Comparison of ENCODE assay signal across 22 mouse cellular contexts in the genomic region with DNA sequence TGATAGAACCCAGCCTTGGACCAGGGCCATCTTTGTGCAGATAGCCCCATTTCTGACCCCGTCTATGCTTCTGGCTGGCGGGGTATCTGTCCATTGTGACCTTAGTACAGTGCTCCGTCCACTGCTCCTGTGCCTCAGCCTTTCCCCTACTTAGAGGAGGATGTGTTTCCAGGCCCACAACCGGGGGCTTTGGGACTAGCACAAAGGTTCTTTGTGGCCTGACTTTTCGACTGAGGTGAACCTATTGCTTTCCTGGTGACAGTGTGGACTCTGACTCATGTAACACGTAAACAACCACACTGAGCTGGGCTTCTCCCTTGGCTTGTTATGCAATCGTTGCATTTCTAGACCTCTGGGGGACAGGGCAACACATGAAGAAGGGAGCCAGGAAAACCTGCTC. TPM values are rescaled to one million over a fixed set of nuclear protein-coding genes. Genes with fewer than 3 reads are reported as not detected.
DNase-seq lines count a peak whose midpoint lies in the region; ATAC-seq and TF ChIP-seq lines count a peak whose summit lies in the region.
"Had no signal": no experiment of that assay in that cellular context is flagged by ENCODE, and none has a peak within 500 bp of the region (broad histone marks: within the 10 kb centered on the region; RNA-seq: fewer than 3 reads in every experiment).

No protein-coding gene starts in this region.

- intact Hi-C loops in heart, postnatal 36 days (cut with DNase I): no loop called here

- no peak overlapping the region for H3K4me2 ChIP-seq in midbrain, embryonic 11.5 days
- no peak overlapping the region for H3K4me2 ChIP-seq in midbrain, postnatal 0 days (ENCODE audit: low read depth, low read length, poor library complexity, severe bottlenecking)
- H3K4me2 ChIP-seq in stomach, postnatal 0 days (replicated peaks; ENCODE audit: low read depth): no peak overlapping the region
- H3K4me2 ChIP-seq: embryonic facial prominence, embryonic 12.5 days; hindbrain, embryonic 13.5 days; limb, embryonic 13.5 days; neural tube, embryonic 12.5 days had no signal

- no peak for ATAC-seq in midbrain, embryonic 11.5 days (ENCODE audit: low FRiP score)
- ATAC-seq in midbrain, postnatal 0 days (ENCODE audit: low FRiP score): no peak
- peak; percentile 74 for ATAC-seq in stomach, postnatal 0 days (ENCODE audit: low FRiP score, low TSS enrichment)
- ATAC-seq in activated CD4-positive, CD25-positive, alpha-beta regulatory T cell, adult 4 months: no peak
- ATAC-seq: midbrain, embryonic 16.5 days had no signal

- no peak for TF ChIP-seq EP300 in stomach, postnatal 0 days (optimal IDR thresholded peaks at IDR 0.05)

- no peak for TF ChIP-seq CTCF in midbrain, postnatal 0 days (IDR thresholded peaks at IDR 0.05)
- TF ChIP-seq CTCF in stomach, postnatal 0 days (IDR thresholded peaks at IDR 0.05; ENCODE audit: low read depth): no peak

- WGBS in midbrain, embryonic 11.5 days: 86% methylated on average over 7 of the region's 7 CpGs
- WGBS in midbrain, postnatal 0 days: 87% methylated on average over 7 of the region's 7 CpGs
- WGBS in stomach, postnatal 0 days: 74% methylated on average over 7 of the region's 7 CpGs
- 85% methylated on average over 7 of the region's 7 CpGs for WGBS in limb, embryonic 10.5 days

- no peaks in the 10 kb centered on the region for H3K4me1 ChIP-seq in midbrain, embryonic 11.5 days (ENCODE audit: control insufficient read depth, insufficient read depth, low read length)
- H3K4me1 ChIP-seq in midbrain, postnatal 0 days (ENCODE audit: insufficient read depth, low read length): no peaks in the 10 kb centered on the region
- H3K4me1 ChIP-seq in stomach, postnatal 0 days (replicated peaks; ENCODE audit: control insufficient read depth, insufficient read depth): no peaks in the 10 kb centered on the region
- H3K4me1 ChIP-seq in limb, embryonic 10.5 days: no peaks in the 10 kb centered on the region
- H3K4me1 ChIP-seq: embryonic facial prominence, embryonic 12.5 days; forebrain, embryonic 10.5 days; hindbrain, embryonic 13.5 days; limb, embryonic 13.5 days; neural tube, embryonic 12.5 days had no signal

- H3K27me3 ChIP-seq in midbrain, embryonic 11.5 days (ENCODE audit: control insufficient read depth, insufficient read depth, low read length): no peaks in the 10 kb centered on the region
- no peaks in the 10 kb centered on the region for H3K27me3 ChIP-seq in midbrain, postnatal 0 days (ENCODE audit: insufficient read depth, low read length)
- H3K27me3 ChIP-seq in stomach, postnatal 0 days (ENCODE audit: control insufficient read depth, insufficient read depth, low read length): no peaks in the 10 kb centered on the region
- no peaks in the 10 kb centered on the region for H3K27me3 ChIP-seq in limb, embryonic 10.5 days (ENCODE audit: low read depth, poor library complexity, severe bottlenecking)
- H3K27me3 ChIP-seq: embryonic facial prominence, embryonic 12.5 days; hindbrain, embryonic 13.5 days; limb, embryonic 13.5 days; neural tube, embryonic 12.5 days had no signal

- H3K9me3 ChIP-seq in midbrain, embryonic 11.5 days (ENCODE audit: control insufficient read depth, low read length): no peaks in the 10 kb centered on the region
- H3K9me3 ChIP-seq in midbrain, postnatal 0 days (ENCODE audit: low read length): no peaks in the 10 kb centered on the region
- H3K9me3 ChIP-seq in stomach, postnatal 0 days (ENCODE audit: control insufficient read depth, low read length): no peaks in the 10 kb centered on the region
- no peaks in the 10 kb centered on the region for H3K9me3 ChIP-seq in limb, embryonic 10.5 days (replicated peaks)
- H3K9me3 ChIP-seq: embryonic facial prominence, embryonic 12.5 days; hindbrain, embryonic 13.5 days; limb, embryonic 13.5 days; neural tube, embryonic 12.5 days had no signal

- H3K4me3 ChIP-seq in midbrain, embryonic 11.5 days (ENCODE audit: low read depth, low read length): no peak overlapping the region
- no peak overlapping the region for H3K4me3 ChIP-seq in midbrain, postnatal 0 days (ENCODE audit: low read depth, low read length)
- H3K4me3 ChIP-seq in stomach, postnatal 0 days (ENCODE audit: low read depth, low read length): no peak overlapping the region
- H3K4me3 ChIP-seq in limb, embryonic 10.5 days: no peak overlapping the region
- H3K4me3 ChIP-seq: embryonic facial prominence, embryonic 12.5 days; forebrain, embryonic 10.5 days; hindbrain, embryonic 13.5 days; limb, embryonic 13.5 days; neural tube, embryonic 12.5 days had no signal

- no peaks in the 10 kb centered on the region for H3K36me3 ChIP-seq in midbrain, embryonic 11.5 days (ENCODE audit: control insufficient read depth, insufficient read depth, low read length)
- H3K36me3 ChIP-seq in midbrain, postnatal 0 days (ENCODE audit: insufficient read depth, low read length): no peaks in the 10 kb centered on the region
- no peaks in the 10 kb centered on the region for H3K36me3 ChIP-seq in stomach, postnatal 0 days (ENCODE audit: control insufficient read depth, insufficient read depth, low read length)
- H3K36me3 ChIP-seq in limb, embryonic 10.5 days: no peaks in the 10 kb centered on the region
- H3K36me3 ChIP-seq: embryonic facial prominence, embryonic 12.5 days; forebrain, embryonic 10.5 days; hindbrain, embryonic 13.5 days; limb, embryonic 13.5 days; neural tube, embryonic 12.5 days had no signal

- H3K9ac ChIP-seq in midbrain, embryonic 11.5 days (ENCODE audit: low read length): no peak overlapping the region
- no peak overlapping the region for H3K9ac ChIP-seq in midbrain, postnatal 0 days (replicated peaks; ENCODE audit: low read length, poor library complexity, severe bottlenecking)
- no peak overlapping the region for H3K9ac ChIP-seq in stomach, postnatal 0 days (ENCODE audit: low read length)
- H3K9ac ChIP-seq: embryonic facial prominence, embryonic 12.5 days; hindbrain, embryonic 13.5 days; limb, embryonic 13.5 days; neural tube, embryonic 12.5 days had no signal

- peak; percentile 71 for DNase-seq in heart, adult 11 months
- no peak for DNase-seq in heart, postnatal 36 days
- DNase-seq in midbrain, embryonic 11.5 days (ENCODE audit: low spot score, missing footprints): peak; percentile 12
- DNase-seq in midbrain, postnatal 0 days (ENCODE audit: low spot score): no peak
- DNase-seq in kidney, postnatal 10 days: peak; percentile 35
- DNase-seq in stomach, postnatal 0 days (ENCODE audit: low spot score): no peak
- DNase-seq in limb, embryonic 10.5 days (ENCODE audit: low spot score): no peak
- DNase-seq: B cell, adult 2 months; cerebellum, adult 11 months; cerebellum, postnatal 36 days had no signal

- no peak overlapping the region for H3K27ac ChIP-seq in midbrain, embryonic 11.5 days (ENCODE audit: low read depth, low read length)
- no peak overlapping the region for H3K27ac ChIP-seq in midbrain, postnatal 0 days (ENCODE audit: low read depth, low read length)
- peak overlapping the region; percentile 56 for H3K27ac ChIP-seq in stomach, postnatal 0 days (replicated peaks)
- H3K27ac ChIP-seq in limb, embryonic 10.5 days: no peak overlapping the region
- H3K27ac ChIP-seq: embryonic facial prominence, embryonic 12.5 days; forebrain, embryonic 10.5 days; hindbrain, embryonic 13.5 days; limb, embryonic 13.5 days; neural tube, embryonic 12.5 days had no signal

RNA-seq across cellular contexts. Expression of a gene that starts 5.8 kb away (rescaled TPM):
- not detected for total RNA-seq in heart, postnatal 36 days (2021)
- polyA plus RNA-seq in midbrain, embryonic 11.5 days (2014; fragmentation: Nextera tagmentation; extraction: Ambion mirVana): not detected in 2 replicates
- total RNA-seq in midbrain, postnatal 0 days (2014; rRNA removed): not detected in 2 replicates
- not detected in 2 replicates for polyA plus RNA-seq in midbrain, postnatal 0 days (2015; fragmentation: Nextera tagmentation; extraction: Ambion mirVana)
- not detected in 2 replicates for polyA plus RNA-seq in stomach, postnatal 0 days (2015; fragmentation: Nextera tagmentation; extraction: Ambion mirVana)
- polyA plus RNA-seq in limb, embryonic 10.5 days (2016; fragmentation: Nextera tagmentation; extraction: Ambion mirVana): not detected in 2 replicates
- under 1 TPM in 1 of 2 experiments, not detected in 1; 0.13 TPM for polyA plus RNA-seq in activated CD4-positive, CD25-positive, alpha-beta regulatory T cell, adult 4 months (2017; shearing (Covaris generic))
- total RNA-seq: megakaryocyte progenitor cell, adult 5-6 weeks had no signal
- polyA plus RNA-seq: embryonic facial prominence, embryonic 12.5 days; forebrain, embryonic 10.5 days; heart, embryonic 16.5 days; hindbrain, embryonic 13.5 days; large intestine, adult 2 months; limb, embryonic 13.5 days; midbrain, embryonic 16.5 days; neural tube, embryonic 12.5 days; testis, adult 2 months had no signal

RNA-seq across cellular contexts. Expression of a gene that starts 7.8 kb away (rescaled TPM):
- 1 to 10 TPM; 1.4 to 3.4 TPM for total RNA-seq in heart, postnatal 36 days (2021)
- 1.0 and 1.4 TPM in 2 replicates for polyA plus RNA-seq in midbrain, embryonic 11.5 days (2014; fragmentation: Nextera tagmentation; extraction: Ambion mirVana)
- total RNA-seq in midbrain, postnatal 0 days (2014; rRNA removed): 2.8 and 2.9 TPM in 2 replicates
- polyA plus RNA-seq in midbrain, postnatal 0 days (2015; fragmentation: Nextera tagmentation; extraction: Ambion mirVana): 4.6 and 5.2 TPM in 2 replicates
- polyA plus RNA-seq in stomach, postnatal 0 days (2015; fragmentation: Nextera tagmentation; extraction: Ambion mirVana): 10.7 and 11.2 TPM in 2 replicates
- 1.1 TPM in 2 replicates for polyA plus RNA-seq in limb, embryonic 10.5 days (2016; fragmentation: Nextera tagmentation; extraction: Ambion mirVana)
- polyA plus RNA-seq in activated CD4-positive, CD25-positive, alpha-beta regulatory T cell, adult 4 months (2017; shearing (Covaris generic)): not detected

RNA-seq across cellular contexts. Expression of a gene that starts 44.2 kb away (rescaled TPM):
- not detected for total RNA-seq in heart, postnatal 36 days (2021)
- not detected in 2 replicates for polyA plus RNA-seq in midbrain, embryonic 11.5 days (2014; fragmentation: Nextera tagmentation; extraction: Ambion mirVana)
- total RNA-seq in midbrain, postnatal 0 days (2014; rRNA removed): not detected in 2 replicates
- 0.10 TPM in 1 of 2 replicates, not detected in the other for polyA plus RNA-seq in midbrain, postnatal 0 days (2015; fragmentation: Nextera tagmentation; extraction: Ambion mirVana)
- 0.07 TPM in 1 of 2 replicates, not detected in the other for polyA plus RNA-seq in stomach, postnatal 0 days (2015; fragmentation: Nextera tagmentation; extraction: Ambion mirVana)
- not detected in 2 replicates for polyA plus RNA-seq in limb, embryonic 10.5 days (2016; fragmentation: Nextera tagmentation; extraction: Ambion mirVana)
- not detected for polyA plus RNA-seq in activated CD4-positive, CD25-positive, alpha-beta regulatory T cell, adult 4 months (2017; shearing (Covaris generic))
- total RNA-seq: megakaryocyte progenitor cell, adult 5-6 weeks had no signal
- polyA plus RNA-seq: embryonic facial prominence, embryonic 12.5 days; forebrain, embryonic 10.5 days; gonadal fat pad, adult 2 months; heart, embryonic 16.5 days; hindbrain, embryonic 13.5 days; limb, embryonic 13.5 days; midbrain, embryonic 16.5 days; neural tube, embryonic 12.5 days had no signal

Comparison
In these comparisons a context has a peak if more than half of its experiments do, and no peak if none do; other contexts are left out.
1. DNase-seq: peak in heart, adult 11 months (single experiment), midbrain, embryonic 11.5 days (single experiment) and kidney, postnatal 10 days (single experiment); none in heart, postnatal 36 days (0 of 2), midbrain, postnatal 0 days (single experiment), stomach, postnatal 0 days (single experiment) and limb, embryonic 10.5 days (single experiment).